Mouse (Mus musculus) urinary bladder, adult 18-20 months (tissue): ENCODE measurements around the gene Ly75.

Experiments used
- DNase-seq, 2 experiments: peaks; one replicate each; pipeline ENCODE4 v3.0.0; 2022; ENCODE audit warnings: low spot score in 2 of 2, mixed read lengths in 2 of 2

The Ly75 gene

DNA sequence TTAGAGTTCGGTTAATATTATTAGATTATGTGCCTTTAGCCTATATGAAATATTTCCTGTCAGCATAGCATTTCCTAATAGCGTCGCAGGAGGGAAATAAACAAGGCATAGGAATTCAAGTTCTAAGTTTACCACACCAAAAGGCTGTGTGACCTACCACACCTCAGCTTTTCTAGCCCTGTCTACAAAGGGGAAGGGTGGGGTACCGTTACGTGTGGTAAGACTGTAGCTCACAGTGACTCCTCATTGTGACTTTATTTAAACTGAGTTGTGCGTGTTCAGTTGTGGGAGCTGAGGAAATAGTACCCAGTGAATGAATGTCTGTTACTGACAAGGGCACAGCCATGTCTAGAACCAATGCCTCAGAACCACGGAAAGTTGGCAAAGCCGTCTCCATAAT is 8.0 kb downstream of the Ly75 start:
- DNase-seq = no peak

DNA sequence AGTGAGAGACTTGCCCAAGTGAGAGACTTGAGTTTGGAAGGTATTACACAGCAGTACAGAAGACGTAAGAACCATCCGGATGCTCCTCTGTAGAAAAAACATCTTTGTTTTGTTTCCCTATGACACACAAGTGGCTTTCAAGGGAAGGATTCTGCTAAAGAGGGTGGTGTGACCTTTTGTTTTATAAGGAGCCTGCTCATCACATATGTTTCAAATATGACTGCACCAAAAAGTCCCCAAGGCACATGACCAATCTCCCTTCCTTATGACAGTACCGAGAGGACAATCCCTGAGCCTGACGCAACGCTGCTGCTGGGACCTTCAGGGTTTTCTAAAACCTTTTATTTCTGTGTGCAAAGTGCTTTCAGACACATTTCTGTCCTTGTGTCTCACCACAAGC is 12.9 kb downstream of the Ly75 start:
- DNase-seq = no peak

DNA sequence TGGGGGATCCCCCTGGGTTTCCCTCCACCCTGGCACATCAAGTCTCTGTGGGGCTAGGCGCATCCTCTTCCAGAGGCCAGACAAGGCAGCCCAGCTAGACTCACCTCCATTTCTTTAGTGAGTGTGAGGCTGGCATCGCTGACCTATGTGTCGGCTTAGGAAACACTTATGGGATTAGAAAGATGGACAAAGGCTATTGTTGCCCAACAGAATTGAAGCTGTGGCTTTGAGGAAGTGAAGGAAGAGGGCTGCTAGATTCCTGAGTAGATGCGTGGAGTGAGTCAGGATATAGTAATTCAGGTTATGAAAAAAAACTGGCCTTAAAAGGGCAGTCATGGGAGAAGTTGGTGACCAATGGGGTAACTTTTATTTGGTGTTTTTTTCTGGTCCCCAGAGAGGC is 13.6 kb downstream of the Ly75 start:
- DNase-seq = no peak

DNA sequence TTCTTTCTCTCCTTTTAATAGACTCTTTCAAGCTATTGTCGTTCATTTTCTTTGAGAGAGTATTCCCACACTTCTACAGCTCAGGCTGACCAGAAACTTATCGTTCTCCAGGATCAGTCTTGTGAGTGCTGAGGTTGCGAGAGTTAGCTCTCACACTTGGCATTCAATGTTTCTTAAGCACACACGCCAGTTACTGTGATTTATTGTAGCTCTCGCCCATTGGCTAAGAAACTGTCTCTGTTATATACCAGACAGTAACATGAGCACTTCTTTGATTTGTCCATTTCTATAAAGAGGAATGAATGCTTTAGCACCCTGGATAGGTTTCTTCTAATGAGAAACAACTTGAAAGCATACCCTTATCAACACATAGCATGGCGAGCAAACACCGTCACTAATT is 15.2 kb downstream of the Ly75 start:
- no peak for DNase-seq

DNA sequence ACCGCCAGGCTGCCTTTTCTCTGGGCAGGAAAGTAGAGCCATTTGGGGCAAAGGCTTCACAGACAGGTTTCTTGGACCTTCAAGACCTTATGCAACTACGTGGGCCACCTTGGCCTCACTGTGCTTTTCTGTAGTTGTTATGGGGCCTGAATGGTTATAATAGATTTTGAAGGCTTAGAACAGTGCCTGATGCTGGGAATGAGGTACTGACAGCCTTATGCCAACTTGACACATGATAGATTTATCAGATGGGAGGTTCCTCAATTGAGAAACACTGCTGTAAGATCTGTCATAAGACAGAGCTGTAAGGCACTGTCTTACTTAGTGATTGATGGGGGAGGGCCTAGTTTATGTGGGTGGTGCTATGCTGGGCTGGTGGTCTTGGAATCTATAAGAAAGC is 15.9 kb downstream of the Ly75 start:
- no peak for DNase-seq

DNA sequence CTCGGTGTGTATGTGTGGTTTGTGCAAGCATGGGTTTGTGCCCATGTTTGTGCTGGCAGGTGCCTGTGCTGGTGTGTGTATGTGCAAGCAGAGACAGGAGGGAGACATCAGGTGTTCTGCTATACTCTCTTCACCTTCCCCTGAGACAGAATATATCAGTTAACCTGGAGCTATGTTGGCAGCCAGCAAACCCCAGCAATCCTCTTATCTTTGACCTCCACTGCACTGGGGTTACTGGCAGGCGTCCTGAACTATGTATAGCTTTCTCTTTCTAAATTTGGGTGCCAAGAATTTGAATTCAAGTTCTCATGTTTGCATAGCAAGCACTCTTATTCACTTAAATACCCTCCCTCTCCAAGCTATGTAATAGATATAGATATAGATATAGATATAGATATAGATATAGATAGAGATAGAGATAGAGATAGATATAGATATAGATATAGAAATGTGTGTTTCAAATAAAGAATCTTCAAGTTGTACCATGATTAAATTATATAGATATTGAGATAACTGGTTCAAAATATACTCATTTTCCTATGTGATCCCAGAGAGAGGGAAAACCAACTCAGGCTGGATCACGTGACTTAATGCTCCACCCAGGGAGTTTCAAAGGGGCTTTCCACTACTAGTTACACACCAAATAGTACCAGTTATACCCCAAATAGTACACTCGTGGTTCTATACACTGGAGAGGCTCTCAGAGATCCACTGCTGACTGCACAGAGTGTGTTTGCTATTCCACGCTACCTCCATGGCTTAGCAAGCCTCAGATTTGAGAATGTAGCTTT is 17.1 kb downstream of the Ly75 start:
- no peak for DNase-seq

DNA sequence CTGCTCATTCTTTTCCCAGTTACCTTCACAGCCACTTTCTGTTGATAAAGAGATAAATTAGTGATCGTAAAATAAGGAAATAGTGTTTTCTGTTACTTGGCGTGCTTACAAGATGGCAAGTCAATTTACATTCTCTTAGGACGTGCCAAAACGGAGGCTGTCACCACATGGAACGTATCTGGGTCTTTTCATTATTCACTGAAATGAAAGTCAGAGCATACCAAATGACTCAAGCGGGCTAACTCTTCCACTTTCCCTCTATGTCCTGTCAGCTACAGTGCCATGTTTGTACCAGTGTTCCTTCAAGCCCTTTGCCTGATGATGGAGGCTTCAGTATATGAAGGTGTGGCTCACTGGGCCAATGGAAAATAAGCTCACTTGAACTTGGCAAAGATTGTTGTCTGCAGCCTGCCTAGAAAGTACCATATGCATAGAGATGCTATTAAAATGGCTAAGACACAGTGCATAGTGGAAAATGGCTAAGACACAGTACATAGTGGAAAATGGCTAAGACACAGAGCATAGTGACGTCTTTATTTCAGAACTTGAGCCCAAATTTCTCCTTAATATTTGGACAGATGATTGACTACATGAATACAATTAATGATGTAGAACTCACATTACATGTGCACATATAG is 17.8 kb downstream of the Ly75 start:
- DNase-seq = no peak

DNA sequence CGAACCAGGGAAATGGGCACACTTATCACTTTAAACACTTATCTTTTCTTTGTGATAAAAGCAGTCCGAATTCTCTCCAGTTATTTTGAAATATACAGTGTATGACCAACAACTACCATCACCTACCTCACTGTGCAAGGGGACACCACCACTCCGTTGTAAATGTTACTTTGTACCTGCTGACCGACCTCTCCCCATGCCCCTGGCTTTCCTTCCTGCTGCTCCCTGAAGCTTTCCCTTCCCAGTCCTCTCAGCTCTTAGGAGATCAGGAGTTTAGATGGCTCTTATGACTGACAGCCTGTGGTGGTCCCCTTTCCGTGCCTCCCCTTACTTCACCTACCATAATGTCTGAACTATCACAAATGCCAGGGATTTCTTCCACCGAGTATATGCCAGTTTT is 21.0 kb downstream of the Ly75 start:
- DNase-seq = no peak

DNA sequence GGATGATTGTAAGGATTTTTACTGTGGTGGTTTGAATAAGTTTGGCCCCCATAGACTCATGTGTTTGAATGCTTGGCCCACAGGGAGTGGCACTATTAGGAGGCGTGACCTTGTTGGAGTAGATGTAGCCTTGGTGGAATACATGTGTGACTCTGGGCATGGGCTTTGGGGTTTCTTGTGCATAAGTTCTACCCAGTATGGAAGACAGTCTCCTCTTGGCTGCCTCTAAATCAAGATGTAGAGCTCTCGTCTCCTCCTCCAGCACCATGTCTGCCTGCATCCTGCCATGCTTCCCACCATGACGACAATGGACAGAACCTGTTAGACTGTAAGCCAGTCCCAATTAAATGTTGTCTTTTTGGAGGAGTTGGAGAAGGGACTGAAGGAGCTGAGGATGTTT is 23.3 kb downstream of the Ly75 start:
- no peak for DNase-seq

DNA sequence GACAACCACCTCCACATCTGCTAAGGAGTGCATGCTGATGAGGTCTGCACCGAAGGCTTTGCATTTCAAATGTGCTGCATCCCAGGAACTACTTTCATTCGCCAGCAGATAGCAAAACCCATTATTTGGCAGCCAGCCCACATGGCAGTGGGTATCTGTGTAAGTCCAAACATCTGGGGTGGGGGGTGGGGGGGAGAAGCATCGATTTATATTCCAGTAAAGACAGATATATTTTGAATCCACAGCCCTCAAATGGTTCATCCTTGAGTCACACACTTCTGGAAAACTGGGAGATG is 27.8 kb downstream of the Ly75 start:
- no peak for DNase-seq

DNA sequence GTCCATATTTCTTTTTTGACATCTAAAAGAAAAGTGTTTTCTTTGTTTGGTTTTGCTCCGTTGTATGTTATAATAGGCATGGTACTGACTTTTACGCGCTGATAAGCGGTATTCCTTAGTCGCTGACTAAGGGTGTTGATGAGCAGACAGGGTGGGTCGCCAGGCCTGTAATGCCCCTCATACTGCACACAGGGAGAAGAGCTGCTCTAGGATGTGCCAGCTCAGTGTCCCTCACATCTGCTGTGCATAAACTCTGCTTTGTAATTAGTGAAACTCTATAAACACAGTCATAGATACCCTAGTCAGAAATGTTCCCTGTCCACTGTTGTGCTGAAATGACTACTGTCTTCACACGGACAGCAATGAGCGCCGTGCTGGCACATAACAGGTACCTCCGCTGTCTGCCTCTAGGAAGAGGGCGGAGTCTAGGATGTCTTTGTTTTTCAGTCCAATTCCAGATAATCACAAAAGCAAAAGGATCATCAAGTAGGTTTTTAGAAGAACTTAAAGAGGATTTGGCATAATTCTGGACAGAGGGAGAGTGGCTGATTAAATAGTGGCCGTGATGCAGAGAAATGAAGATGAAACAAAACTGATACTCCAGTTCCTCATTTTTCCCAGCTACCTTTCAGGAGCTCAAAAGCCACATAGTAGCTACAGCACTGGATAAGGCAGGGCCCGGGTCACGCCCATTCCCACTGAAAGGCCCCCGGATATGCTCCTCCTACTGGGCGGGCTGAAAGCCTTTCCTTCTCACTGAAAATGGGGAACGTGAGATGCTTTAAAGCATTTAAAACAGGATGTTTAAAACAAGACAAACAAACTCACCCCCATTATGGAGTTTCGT is 28.3 kb downstream of the Ly75 start:
- no peak for DNase-seq

DNA sequence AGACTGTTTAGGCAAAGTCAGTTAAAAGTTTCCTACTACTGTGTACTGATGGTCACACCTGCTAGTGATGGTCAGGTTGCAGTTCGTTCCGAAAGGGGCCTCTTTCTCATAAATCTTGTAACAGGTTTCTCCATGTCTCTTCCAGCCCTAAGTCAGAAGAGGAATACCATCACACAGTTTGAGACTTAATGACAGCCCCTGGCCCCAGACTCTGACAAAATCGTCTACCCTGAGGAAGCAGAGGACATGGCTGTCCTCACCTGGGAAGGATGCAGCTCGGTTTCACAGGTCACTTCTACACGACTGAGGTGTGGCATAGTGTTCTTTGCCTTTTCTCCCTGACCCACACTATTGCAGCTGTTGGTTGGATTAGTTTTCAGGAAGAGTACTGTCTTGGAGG is 30.8 kb downstream of the Ly75 start:
- DNase-seq = no peak

DNA sequence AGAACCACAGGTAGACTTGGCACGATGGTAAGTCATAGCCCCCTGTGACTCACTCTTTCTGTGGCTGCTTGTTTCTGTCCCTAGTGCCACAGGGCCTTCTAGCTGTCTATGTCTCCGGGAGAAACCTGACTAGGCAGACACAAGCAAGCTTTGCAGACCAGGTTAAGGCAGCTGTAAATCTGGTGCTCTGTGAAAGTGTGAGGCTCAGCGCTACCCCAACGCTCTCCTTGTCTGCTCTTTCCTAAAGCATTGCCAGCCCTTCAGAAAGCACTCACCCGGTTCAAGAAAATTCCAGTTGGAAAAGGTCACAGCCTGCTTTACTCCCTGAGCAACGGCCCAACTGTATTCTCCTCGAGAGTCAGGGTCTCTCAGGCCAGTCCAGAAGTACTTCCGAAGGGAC is 31.3 kb downstream of the Ly75 start:
- DNase-seq = no peak

DNA sequence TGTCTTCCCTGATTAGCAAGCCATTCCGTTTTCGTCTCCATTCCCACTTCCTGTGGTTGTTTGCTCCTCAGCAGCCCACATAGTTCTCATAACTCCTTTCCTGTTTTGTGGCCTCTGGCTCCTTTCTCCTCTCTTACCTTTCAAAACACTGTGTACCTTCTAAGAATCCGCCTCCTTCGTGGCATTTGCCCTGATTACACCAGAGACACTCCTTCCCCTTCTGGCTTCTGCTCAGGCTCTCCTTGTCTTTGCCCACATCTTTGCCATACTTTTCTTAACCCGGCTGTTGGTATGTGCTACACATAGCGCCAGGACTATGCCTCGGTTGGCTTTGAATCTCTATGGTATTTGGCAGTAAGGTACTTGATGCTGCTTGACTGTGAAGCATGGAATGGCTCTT is 35.2 kb downstream of the Ly75 start:
- DNase-seq = no peak

DNA sequence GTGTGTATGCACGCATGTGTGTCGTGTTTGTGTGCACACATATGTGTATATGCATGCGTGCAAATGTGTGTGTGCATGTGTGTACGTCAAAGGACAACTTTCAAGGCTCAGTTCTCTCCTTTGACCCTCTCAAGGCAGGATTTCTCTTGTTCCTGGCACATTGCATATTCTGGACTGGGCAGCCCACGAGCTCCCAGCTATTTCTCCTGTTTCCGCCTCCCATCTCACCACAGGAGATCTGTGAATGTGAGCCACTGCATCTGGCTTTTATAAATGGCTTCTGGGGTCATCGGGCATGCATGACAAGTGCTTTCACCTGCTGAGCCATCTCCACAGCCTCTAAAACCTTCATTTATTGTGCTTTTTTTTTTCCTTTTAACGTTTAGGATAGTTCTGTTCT is 36.6 kb downstream of the Ly75 start:
- DNase-seq = no peak

DNA sequence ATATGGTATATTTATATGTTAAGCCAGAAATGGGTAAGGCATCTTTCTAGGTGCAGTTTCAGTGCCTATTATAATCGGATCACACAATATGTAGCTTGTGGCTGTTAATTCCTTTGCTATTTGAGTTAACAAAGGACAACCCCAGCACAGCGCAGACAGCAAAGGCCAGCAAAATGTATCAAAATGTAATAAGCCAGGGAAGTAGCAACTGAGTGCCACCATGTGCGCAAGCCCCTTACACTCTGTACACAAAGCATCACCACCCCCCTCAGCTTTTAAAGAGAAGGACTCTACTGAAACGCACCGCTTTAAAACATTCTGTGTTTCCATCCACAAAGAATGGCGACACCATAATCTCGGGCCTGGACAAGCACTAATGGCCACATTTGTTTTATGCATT is 37.4 kb downstream of the Ly75 start:
- DNase-seq = no peak

DNA sequence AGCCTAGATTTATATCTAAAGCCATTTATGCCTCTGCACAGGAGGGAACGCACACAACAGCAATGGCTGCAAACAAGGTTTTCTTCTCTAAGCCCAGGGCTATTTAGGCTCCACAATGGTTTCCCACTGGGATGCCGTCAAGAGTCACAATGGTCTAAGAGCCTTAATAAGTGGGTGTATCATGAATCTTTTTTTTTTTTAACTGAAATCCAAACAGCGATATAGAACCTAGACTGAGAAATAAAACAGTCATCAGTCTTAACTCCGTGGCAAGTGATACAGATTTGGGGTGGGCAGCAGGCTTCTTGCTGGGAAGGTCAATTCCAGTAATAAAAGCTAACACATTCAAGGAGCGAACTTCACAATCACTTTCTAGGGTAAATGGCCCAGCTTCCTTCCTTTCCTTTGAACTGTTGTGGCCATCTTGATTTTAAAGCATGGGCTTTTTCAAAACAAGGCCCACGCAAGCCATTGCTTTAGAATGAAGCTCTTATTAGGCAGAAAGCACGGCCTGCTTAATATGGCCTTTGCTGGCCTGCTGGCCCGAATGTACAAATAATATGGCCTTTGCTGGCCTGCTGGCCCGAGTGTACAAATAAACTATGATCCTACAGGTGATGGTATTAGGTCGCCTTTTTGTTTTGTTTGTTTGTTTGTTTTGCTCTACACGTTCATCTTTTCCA is 39.4 kb downstream of the Ly75 start:
- no peak for DNase-seq

DNA sequence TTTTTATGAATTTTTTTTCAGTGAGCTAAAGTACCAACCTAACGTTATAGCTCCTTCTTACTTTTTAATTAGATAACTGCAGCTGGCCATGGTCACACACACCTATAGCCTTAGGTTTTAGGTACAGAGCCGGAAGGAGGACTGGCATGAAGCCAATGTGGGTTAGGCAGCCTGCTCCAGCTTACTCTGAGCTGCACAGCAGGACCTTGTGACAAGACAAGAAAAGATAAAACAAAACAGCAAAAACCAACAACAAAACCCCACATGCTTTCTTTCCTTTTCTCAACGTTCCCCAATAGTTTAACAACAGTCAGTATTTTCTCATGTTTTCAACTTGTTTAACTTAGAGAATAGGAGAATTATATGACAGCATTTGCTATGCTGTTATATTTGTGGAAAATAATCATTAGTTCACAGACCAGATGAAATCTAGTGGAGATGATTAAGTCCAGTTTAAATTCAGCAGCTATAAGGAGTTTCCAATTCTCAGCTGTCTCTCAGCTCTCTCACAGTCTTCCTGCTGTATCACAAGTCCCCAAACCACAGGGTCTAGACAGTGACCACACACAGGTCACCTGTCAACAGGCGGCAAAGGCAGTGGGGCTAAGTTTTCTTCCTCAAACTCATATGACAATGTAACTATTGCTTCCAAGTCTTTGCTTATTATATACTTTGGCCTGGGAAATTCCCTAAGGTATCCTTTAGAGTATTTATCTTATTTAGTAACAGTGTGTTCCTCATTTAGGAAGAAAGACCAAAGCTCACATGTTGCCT is 40.8 kb downstream of the Ly75 start:
- DNase-seq = no peak

DNA sequence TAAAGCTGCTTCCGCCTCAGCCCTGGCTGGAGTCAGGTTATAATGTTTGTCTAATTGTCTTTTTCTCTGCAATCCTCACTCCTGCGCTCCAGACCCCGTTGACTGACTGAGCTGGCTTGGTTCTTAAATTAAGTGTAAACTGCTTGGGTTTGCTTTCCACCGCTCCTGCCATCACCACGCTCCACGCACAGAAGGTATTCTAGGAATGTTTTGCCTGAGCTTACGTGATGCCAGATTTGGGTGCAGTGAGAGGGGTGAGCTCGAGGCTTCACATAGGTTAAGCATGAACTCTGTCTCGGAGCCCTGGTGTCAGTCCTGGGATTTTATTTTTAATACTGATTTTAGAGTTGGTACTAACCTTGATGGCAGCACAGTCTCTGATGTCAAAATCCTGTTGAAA is 45.2 kb downstream of the Ly75 start:
- no peak for DNase-seq

DNA sequence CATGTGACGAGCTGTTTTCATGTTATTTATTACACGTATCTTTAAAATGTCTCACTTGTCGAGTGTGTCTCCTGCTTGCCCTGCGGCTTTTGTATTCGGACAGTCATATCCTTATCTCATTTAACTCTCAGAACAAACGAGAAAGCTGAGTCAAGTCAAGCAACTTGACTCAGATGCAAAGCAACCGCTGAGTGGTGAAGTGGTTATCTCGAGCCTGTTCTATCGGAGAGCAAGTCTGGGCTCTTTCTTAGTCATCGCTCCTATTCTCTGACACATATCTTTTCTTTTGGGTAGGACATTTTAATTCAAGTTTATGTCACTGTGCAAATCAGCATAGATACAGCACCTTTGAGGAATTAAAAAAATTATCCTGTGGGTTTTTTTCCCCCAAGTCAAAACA is 54.5 kb downstream of the Ly75 start:
- no peak for DNase-seq

DNA sequence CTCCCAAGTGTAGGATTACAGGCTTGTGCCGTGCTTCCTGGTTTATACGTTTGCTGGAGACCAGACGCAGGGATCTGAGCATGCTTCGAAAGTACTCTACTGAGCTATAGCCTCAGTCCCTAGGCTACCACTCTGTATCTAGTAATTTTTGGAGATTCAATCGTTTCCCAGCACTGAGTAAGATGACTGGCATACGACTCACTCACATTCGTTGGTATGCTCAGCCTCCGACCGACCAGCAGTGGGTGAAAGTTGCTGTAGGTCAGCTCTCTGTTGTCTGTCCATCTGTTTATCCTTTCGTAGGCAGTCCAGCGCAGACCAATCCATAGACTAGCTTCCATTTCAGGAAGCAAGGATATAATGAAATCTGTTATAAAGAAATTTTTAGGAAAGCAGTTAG is 55.5 kb downstream of the Ly75 start:
- DNase-seq = no peak

DNA sequence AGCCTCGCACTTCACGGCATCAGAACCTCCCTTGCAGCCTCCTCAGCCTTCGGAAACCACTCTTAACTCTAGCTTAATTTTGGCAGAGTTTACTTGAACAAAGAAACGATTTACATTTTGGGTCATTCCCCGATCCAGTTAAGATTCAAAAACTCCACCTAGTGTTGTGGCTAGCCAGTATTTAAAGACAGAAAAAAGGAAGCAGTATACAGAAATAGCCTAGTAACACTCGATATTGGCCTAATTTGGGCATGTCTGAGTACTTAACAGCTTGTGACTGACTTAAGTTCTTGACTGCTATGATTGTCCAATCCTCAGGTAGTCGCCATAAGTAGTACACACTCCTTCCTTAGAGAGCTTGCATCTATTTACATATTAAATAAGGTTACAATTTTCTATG is 56.2 kb downstream of the Ly75 start:
- DNase-seq = no peak
